ENCODE assay signal across 16 mouse cellular contexts in genomic region chr9:103544599-103544998, GRCm38 (mm10).
"Had no signal": no experiment of that assay in that cellular context is flagged by ENCODE, and none has a peak within 500 bp of the region (broad histone marks: within the 10 kb centered on the region; RNA-seq: fewer than 3 reads in every experiment).

No protein-coding gene starts in this region.

- H3K4me1 ChIP-seq: stomach, embryonic 15.5 days had no signal

- ATAC-seq: midbrain, embryonic 16.5 days had no signal

- H3K27ac ChIP-seq: midbrain, embryonic 10.5 days; midbrain, embryonic 12.5 days; neural tube, embryonic 13.5 days; neural tube, embryonic 15.5 days; stomach, embryonic 15.5 days; stomach, postnatal 0 days had no signal

- H3K4me3 ChIP-seq: midbrain, embryonic 10.5 days; midbrain, embryonic 12.5 days; myocyte; neural tube, embryonic 13.5 days; neural tube, embryonic 15.5 days; stomach, embryonic 15.5 days had no signal

- DNase-seq: lung, adult 18-20 months; lung, postnatal 10 days; lung, postnatal 4 days; midbrain, embryonic 14.5 days; right cerebral cortex, postnatal 14 days; thymus, adult 2 months; thymus, postnatal 25 days; thymus, postnatal 4 days had no signal
